Comparison of ENCODE assay signal across 10 mouse cellular contexts in the genomic region with DNA sequence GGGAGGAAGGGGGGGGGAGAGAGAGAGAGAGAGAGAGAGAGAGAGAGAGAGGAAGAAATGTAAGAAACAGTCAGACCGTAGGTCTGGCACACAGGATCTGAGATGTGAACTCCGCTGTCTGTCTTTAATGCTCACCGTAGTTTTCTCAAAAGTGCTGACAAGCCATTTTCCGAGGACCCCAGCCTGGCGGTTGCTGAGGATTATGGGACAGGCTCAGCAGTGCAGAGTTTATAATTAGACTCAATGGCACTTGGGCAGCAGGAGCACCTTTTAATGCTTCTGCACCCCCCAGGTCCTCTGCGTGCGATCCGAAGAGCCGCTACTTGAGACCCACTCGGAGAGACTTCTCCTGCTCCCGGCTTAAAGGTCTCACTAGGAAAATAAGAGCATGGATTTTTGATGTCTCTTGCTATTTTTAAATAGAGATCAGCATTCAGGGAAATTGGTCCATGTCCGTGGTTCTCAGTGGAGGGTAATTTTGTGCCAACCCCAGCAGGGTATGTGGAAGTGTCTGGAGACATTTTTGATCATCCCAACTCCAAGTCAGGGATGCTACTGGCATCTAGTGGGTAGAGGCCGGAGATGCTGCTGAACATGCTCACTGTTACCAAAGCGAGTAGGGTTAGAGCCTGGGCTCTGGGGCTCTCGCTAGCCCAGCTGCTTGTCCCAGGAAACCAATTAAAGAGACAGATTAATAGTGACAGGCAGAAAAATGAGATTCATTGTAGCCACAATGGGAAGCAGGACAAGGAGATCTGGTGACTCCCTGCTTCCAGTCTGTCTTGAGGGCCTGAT.
DNase-seq lines count a peak whose midpoint lies in the region; ATAC-seq and TF ChIP-seq lines count a peak whose summit lies in the region.
"Had no signal": no experiment of that assay in that cellular context is flagged by ENCODE, and none has a peak within 500 bp of the region (broad histone marks: within the 10 kb centered on the region; RNA-seq: fewer than 3 reads in every experiment).

No protein-coding gene starts in this region.

- no peak overlapping the region for H3K27ac ChIP-seq in heart, embryonic 11.5 days (ENCODE audit: low read depth, low read length)
- H3K27ac ChIP-seq in lung, postnatal 0 days (ENCODE audit: low read length), result no peak overlapping the region
- H3K27ac ChIP-seq in hindbrain, embryonic 15.5 days (replicated peaks), result peak overlapping the region; percentile 42; the same call in 1 of the 2 replicates
- H3K27ac ChIP-seq: liver, embryonic 14.5 days had no signal

- H3K4me2 ChIP-seq in heart, embryonic 11.5 days, result peak overlapping the region; percentile 6; the same call in 1 of the 2 replicates
- H3K4me2 ChIP-seq in lung, postnatal 0 days (replicated peaks; ENCODE audit: low read depth, low read length), result no peak overlapping the region
- no peak overlapping the region for H3K4me2 ChIP-seq in hindbrain, embryonic 15.5 days

- ATAC-seq in heart, embryonic 11.5 days (replicated peaks; ENCODE audit: insufficient number of reproducible peaks, low FRiP score, low TSS enrichment), result no peak
- no peak for ATAC-seq in lung, postnatal 0 days
- peak; percentile 51; the same call in 1 of the 2 replicates for ATAC-seq in hindbrain, embryonic 15.5 days (ENCODE audit: low FRiP score, low read depth)

- H3K27me3 ChIP-seq in heart, embryonic 11.5 days (ENCODE audit: control insufficient read depth, insufficient read depth, low read length), result no peaks in the 10 kb centered on the region
- H3K27me3 ChIP-seq in lung, postnatal 0 days (replicated peaks; ENCODE audit: insufficient read depth, low read length), result no peaks in the 10 kb centered on the region
- no peaks in the 10 kb centered on the region for H3K27me3 ChIP-seq in hindbrain, embryonic 15.5 days

- H3K9ac ChIP-seq in heart, embryonic 11.5 days (ENCODE audit: low read depth, low read length), result no peak overlapping the region
- no peak overlapping the region for H3K9ac ChIP-seq in lung, postnatal 0 days (replicated peaks; ENCODE audit: low read depth)
- no peak overlapping the region for H3K9ac ChIP-seq in hindbrain, embryonic 15.5 days
- H3K9ac ChIP-seq: liver, embryonic 14.5 days had no signal

- no peaks in the 10 kb centered on the region for H3K4me1 ChIP-seq in heart, embryonic 11.5 days (ENCODE audit: control insufficient read depth, insufficient read depth, low read length)
- H3K4me1 ChIP-seq in lung, postnatal 0 days (ENCODE audit: insufficient read depth, low read depth, low read length), result no peaks in the 10 kb centered on the region
- H3K4me1 ChIP-seq in hindbrain, embryonic 15.5 days (replicated peaks), result peaks cover 38% of the 10 kb centered on the region
- H3K4me1 ChIP-seq: megakaryocyte, embryonic 14.5 days had no signal

- 0 out of 2 replicates have a peak, but pooled peaks have one; percentile 11 for TF ChIP-seq CTCF in lung, postnatal 0 days (IDR thresholded peaks at IDR 0.05)

- no peak overlapping the region for H3K4me3 ChIP-seq in heart, embryonic 11.5 days (ENCODE audit: low read depth, low read length)
- H3K4me3 ChIP-seq in lung, postnatal 0 days (ENCODE audit: low read depth, low read length), result no peak overlapping the region
- no peak overlapping the region for H3K4me3 ChIP-seq in hindbrain, embryonic 15.5 days
- H3K4me3 ChIP-seq: megakaryocyte, embryonic 14.5 days had no signal

- TF ChIP-seq EP300 in lung, postnatal 0 days (IDR thresholded peaks at IDR 0.05), result no peak

- H3K9me3 ChIP-seq in heart, embryonic 11.5 days (replicated peaks; ENCODE audit: control insufficient read depth, low read length), result no peaks in the 10 kb centered on the region
- H3K9me3 ChIP-seq in lung, postnatal 0 days (ENCODE audit: low read length), result no peaks in the 10 kb centered on the region
- no peaks in the 10 kb centered on the region for H3K9me3 ChIP-seq in hindbrain, embryonic 15.5 days
- H3K9me3 ChIP-seq: megakaryocyte, embryonic 14.5 days had no signal

- no peaks in the 10 kb centered on the region for H3K36me3 ChIP-seq in heart, embryonic 11.5 days (ENCODE audit: control insufficient read depth, insufficient read depth, low read length)
- H3K36me3 ChIP-seq in lung, postnatal 0 days (ENCODE audit: insufficient read depth, low read length), result no peaks in the 10 kb centered on the region
- H3K36me3 ChIP-seq in hindbrain, embryonic 15.5 days, result no peaks in the 10 kb centered on the region

- DNase-seq in heart, adult 8-10 months (ENCODE audit: low spot score), result no peak
- DNase-seq in lung, postnatal 0 days (ENCODE audit: low spot score), result no peak
- no peak for DNase-seq in lung, postnatal 36 days
- peak; percentile 93 for DNase-seq in retina, embryonic 14.5 days (ENCODE audit: low spot score)
- DNase-seq in thymus, postnatal 14 days, result no peak
- DNase-seq: layer of hippocampus, adult 9-11 months had no signal

- WGBS in heart, embryonic 11.5 days (ENCODE audit: insufficient replicate concordance), result 58% methylated on average over 15 of the region's 15 CpGs
- WGBS in lung, postnatal 0 days, result 69% methylated on average over 15 of the region's 15 CpGs
- WGBS in hindbrain, embryonic 15.5 days, result 53% methylated on average over 15 of the region's 15 CpGs
